Comparison of ENCODE assay signal across 8 mouse cellular contexts in genomic region chr5:29434872-29435358, GRCm38 (mm10). TPM values are rescaled to one million over a fixed set of nuclear protein-coding genes. Genes with fewer than 3 reads are reported as not detected.
DNase-seq lines count a peak whose midpoint lies in the region; ATAC-seq lines count a peak whose summit lies in the region.

No protein-coding gene starts in this region.

- H3K27me3 ChIP-seq in forebrain, embryonic 10.5 days (ENCODE audit: poor library complexity, severe bottlenecking): no peaks in the 10 kb centered on the region; the same call in 1 of the 2 replicates
- H3K27me3 ChIP-seq in limb, embryonic 13.5 days: peaks cover 20% of the 10 kb centered on the region; the same call in 1 of the 2 replicates
- H3K27me3 ChIP-seq in midbrain, embryonic 10.5 days (ENCODE audit: low read depth, poor library complexity, severe bottlenecking): no peaks in the 10 kb centered on the region

- H3K27ac ChIP-seq in forebrain, embryonic 10.5 days: peak overlapping the region; percentile 88
- peak overlapping the region; percentile 56 for H3K27ac ChIP-seq in limb, embryonic 13.5 days
- H3K27ac ChIP-seq in midbrain, embryonic 10.5 days (replicated peaks): peak overlapping the region; percentile 87

- DNase-seq in right cerebral cortex, postnatal 4 days: peak; percentile 37
- no peak for DNase-seq in right cerebral cortex, adult 2 months (ENCODE audit: low spot score in 2 of 2)
- peak; percentile 54 to 60 for DNase-seq in adrenal gland, adult 18-20 months (ENCODE audit: low spot score in 2 of 2)
- no peak for DNase-seq in forebrain, embryonic 10.5 days (ENCODE audit: extremely low spot score, low spot score)
- no peak for DNase-seq in midbrain, embryonic 10.5 days (ENCODE audit: low spot score)
- DNase-seq in telencephalon, adult 2 months (ENCODE audit: low read depth, low spot score): peak; percentile 1

- peak overlapping the region; percentile 95 for H3K4me2 ChIP-seq in limb, embryonic 13.5 days (replicated peaks)

- H3K36me3 ChIP-seq in forebrain, embryonic 10.5 days (replicated peaks): peaks cover 43% of the 10 kb centered on the region
- peaks cover 40% of the 10 kb centered on the region for H3K36me3 ChIP-seq in limb, embryonic 13.5 days
- peaks cover 40% of the 10 kb centered on the region for H3K36me3 ChIP-seq in midbrain, embryonic 10.5 days

- WGBS in forebrain, embryonic 10.5 days: under 1% methylated on average over 48 of the region's 48 CpGs
- WGBS in limb, embryonic 13.5 days: under 1% methylated on average over 48 of the region's 48 CpGs
- under 1% methylated on average over 48 of the region's 48 CpGs for WGBS in midbrain, embryonic 10.5 days

- H3K4me1 ChIP-seq in forebrain, embryonic 10.5 days: peaks cover 27% of the 10 kb centered on the region
- peaks cover 25% of the 10 kb centered on the region for H3K4me1 ChIP-seq in limb, embryonic 13.5 days
- peaks cover 27% of the 10 kb centered on the region for H3K4me1 ChIP-seq in midbrain, embryonic 10.5 days

- ATAC-seq in hematopoietic stem cell, adult 5-6 weeks (replicated peaks in 1 of 2; ENCODE audit: insufficient read depth in 1 of 2, low FRiP score in 2 of 2, low TSS enrichment in 1 of 2, low read depth in 1 of 2, poor library complexity in 2 of 2, severe bottlenecking in 2 of 2): peak; percentile 24 to 47; a peak in 2 of 4 replicates
- peak; percentile 66 for ATAC-seq in limb, embryonic 13.5 days (ENCODE audit: low FRiP score, low read depth)

- H3K9me3 ChIP-seq in forebrain, embryonic 10.5 days: no peaks in the 10 kb centered on the region
- no peaks in the 10 kb centered on the region for H3K9me3 ChIP-seq in limb, embryonic 13.5 days
- no peaks in the 10 kb centered on the region for H3K9me3 ChIP-seq in midbrain, embryonic 10.5 days (replicated peaks)

- peak overlapping the region; percentile 98 for H3K4me3 ChIP-seq in forebrain, embryonic 10.5 days
- H3K4me3 ChIP-seq in limb, embryonic 13.5 days: peak overlapping the region; percentile 87
- peak overlapping the region; percentile 97 for H3K4me3 ChIP-seq in midbrain, embryonic 10.5 days

- H3K9ac ChIP-seq in limb, embryonic 13.5 days: peak overlapping the region; percentile 93

RNA-seq across cellular contexts. Expression of gene Nom1, which starts 0.5 kb away (rescaled TPM):
- total RNA-seq in adrenal gland, adult 18-20 months (2021): 10 to 100 TPM; 26.5 to 32.8 TPM
- polyA plus RNA-seq in forebrain, embryonic 10.5 days (2016; fragmentation: Nextera tagmentation; extraction: Ambion mirVana): 35.1 and 40.6 TPM in 2 replicates
- 10.4 and 13.0 TPM in 2 replicates for total RNA-seq in hematopoietic stem cell, adult 5-6 weeks (2017)
- polyA plus RNA-seq in limb, embryonic 13.5 days (2015; fragmentation: Nextera tagmentation; extraction: Ambion mirVana): 27.0 and 30.4 TPM in 2 replicates
- polyA plus RNA-seq in midbrain, embryonic 10.5 days (2016; fragmentation: Nextera tagmentation; extraction: Ambion mirVana): 27.7 and 33.7 TPM in 2 replicates

RNA-seq across cellular contexts. Expression of gene Mnx1, which starts 43.4 kb away (rescaled TPM):
- not detected for total RNA-seq in adrenal gland, adult 18-20 months (2021)
- not detected in 2 replicates for polyA plus RNA-seq in forebrain, embryonic 10.5 days (2016; fragmentation: Nextera tagmentation; extraction: Ambion mirVana)
- total RNA-seq in hematopoietic stem cell, adult 5-6 weeks (2017): not detected in 2 replicates
- polyA plus RNA-seq in limb, embryonic 13.5 days (2015; fragmentation: Nextera tagmentation; extraction: Ambion mirVana): 0.08 and 0.18 TPM in 2 replicates
- not detected in 2 replicates for polyA plus RNA-seq in midbrain, embryonic 10.5 days (2016; fragmentation: Nextera tagmentation; extraction: Ambion mirVana)

RNA-seq across cellular contexts. Expression of gene Lmbr1, which starts 56.7 kb away (rescaled TPM):
- 10 to 100 TPM; 12.2 to 17.1 TPM for total RNA-seq in adrenal gland, adult 18-20 months (2021)
- polyA plus RNA-seq in forebrain, embryonic 10.5 days (2016; fragmentation: Nextera tagmentation; extraction: Ambion mirVana): 9.1 and 9.7 TPM in 2 replicates
- 5.3 and 6.2 TPM in 2 replicates for total RNA-seq in hematopoietic stem cell, adult 5-6 weeks (2017)
- 10.1 and 10.2 TPM in 2 replicates for polyA plus RNA-seq in limb, embryonic 13.5 days (2015; fragmentation: Nextera tagmentation; extraction: Ambion mirVana)
- 9.8 and 12.2 TPM in 2 replicates for polyA plus RNA-seq in midbrain, embryonic 10.5 days (2016; fragmentation: Nextera tagmentation; extraction: Ambion mirVana)

Comparison
In these comparisons a context has a peak if more than half of its experiments do, and no peak if none do; other contexts are left out.
1. DNase-seq: peak in right cerebral cortex, postnatal 4 days (single experiment), adrenal gland, adult 18-20 months (2 of 2) and telencephalon, adult 2 months (single experiment); none in right cerebral cortex, adult 2 months (0 of 2), forebrain, embryonic 10.5 days (single experiment) and midbrain, embryonic 10.5 days (single experiment).
2. Peak in every context shown above with its lines, with median percentiles within 50 percentile points of each other: H3K27ac ChIP-seq and H3K4me3 ChIP-seq.